Mouse (Mus musculus): ENCODE measurements around the gene Dlat.

GRCm38 (mm10) chr9:50696851-50697705 is 37.5 kb upstream of the Dlat start:
- TF ChIP-seq CTCF (IDR thresholded peaks at IDR 0.05; ENCODE audit: control insufficient read depth, insufficient read depth, insufficient read length): no peak
- TF ChIP-seq MAX (IDR thresholded peaks at IDR 0.05): no peak
- TF ChIP-seq CEBPB (IDR thresholded peaks at IDR 0.05; ENCODE audit: low read depth): no peak
- TF ChIP-seq MYOG (IDR thresholded peaks at IDR 0.05; ENCODE audit: control insufficient read depth, extremely low read depth, insufficient read length): no peak
